Mouse (Mus musculus) adrenal gland, postnatal 10 days (tissue): ENCODE results near the gene Rnaseh2a. TPM values are rescaled to one million over a fixed set of nuclear protein-coding genes. Genes with fewer than 3 reads are reported as not detected.

ENCODE experiments used
- DNase-seq: peaks from one replicate; pipeline ENCODE4 v3.0.0; 2021; ENCODE audit warnings: mixed read lengths
- total RNA-seq, 2 experiments: library from RNA; stranded (reverse); gene quantifications; 2 replicates each; pipeline ENCODE4 v1.2.3; 2021

Rnaseh2a gene
- total RNA-seq, 2 experiments from 2014 or later, result 88.6 to 91.7 TPM

DNA sequence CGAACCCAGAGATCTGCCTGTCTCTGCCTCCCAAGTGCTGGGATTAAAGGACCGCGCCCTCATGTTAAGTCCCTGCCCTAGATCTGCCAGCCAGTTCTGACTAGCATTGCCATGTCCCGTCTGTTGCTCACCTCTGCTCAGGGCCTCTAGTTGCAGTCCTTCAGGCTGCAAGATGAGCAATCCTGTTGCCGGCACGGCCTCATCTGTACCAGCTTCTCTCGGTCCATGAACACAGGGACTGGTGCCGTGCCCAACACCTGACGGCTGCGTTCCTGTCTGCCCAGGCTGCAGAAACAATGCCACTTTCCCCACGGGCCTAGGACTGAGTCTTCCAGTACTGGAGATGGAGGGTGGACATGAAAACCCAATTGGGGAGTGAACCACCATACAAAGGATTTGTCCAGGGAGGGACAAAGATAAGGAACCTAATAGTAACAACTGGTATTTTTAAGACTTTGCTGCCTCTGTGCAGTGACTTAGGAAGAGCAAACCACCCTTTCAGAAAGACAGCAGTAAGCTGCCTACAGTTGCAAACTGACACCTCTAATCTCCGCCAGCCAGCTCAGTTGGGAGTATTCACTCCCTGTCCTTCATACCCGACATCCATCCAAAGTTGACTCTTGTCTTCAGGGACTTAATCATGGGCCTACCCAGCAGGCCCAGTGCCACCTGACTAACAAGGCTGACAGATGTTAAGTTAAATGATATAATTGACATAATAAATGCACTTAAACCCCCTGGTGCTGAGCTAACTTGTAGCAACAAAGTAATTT is 1.8 kb downstream of the Rnaseh2a start:
- DNase-seq, result peak; percentile 35

GRCm38 (mm10) chr8:84966603-84967002 is 3.0 kb downstream of the Rnaseh2a start:
- peak; percentile 58 for DNase-seq

DNA sequence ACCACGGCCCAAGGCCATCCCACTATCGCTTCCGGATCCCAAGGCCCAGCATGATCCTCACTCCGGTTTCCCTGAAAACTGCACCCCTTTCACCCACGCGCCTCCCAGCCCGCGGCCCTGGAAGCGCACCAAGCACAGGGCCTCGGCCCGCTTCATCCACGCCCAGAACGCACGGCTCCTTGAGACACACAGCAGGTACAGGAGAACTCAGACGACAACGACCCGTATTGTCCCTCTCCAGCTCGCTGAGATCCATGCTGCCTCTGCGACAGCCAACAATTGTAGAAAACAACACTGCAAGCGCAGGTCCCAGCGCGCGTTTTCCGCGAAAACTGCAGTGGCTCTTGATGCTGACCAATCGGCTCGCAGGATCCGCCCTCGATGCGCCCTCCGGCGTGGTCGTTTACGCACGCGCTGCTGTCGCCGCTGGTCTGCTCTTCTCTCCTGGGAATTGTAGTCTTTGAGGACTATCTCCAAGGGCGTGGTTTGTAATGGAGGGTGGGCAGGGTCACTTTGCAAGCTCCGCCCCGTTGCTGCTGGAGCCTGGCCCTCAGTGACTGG is 3.8 kb downstream of the Rnaseh2a start:
- peak; percentile 95 for DNase-seq

GRCm38 (mm10) chr8:84963952-84964351 is 5.6 kb downstream of the Rnaseh2a start:
- no peak for DNase-seq

DNA sequence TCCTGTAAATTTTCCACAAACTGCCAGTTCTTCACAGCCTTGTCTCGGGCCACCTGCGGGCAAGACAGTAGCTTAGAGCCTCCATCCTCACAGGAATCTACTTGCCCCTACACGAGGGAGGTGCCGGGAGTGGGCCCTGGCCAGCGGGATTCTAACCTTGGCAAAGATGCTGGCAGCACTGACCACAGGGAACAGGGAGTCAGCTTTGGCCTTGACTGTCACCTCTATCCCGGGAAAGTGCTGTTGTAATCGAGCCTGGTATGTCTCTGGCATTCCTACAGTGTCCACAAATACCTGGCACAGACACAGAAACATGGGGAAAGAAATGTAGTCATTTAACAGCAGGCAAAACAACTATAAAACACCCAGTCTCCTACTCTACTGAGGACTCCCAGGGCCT is 9.8 kb downstream of the Rnaseh2a start:
- DNase-seq, result peak; percentile 77

- peak; percentile 82 for DNase-seq
These were observed 12.8 kb downstream of the Rnaseh2a start for GRCm38 (mm10) chr8:84956768-84957167.

- peak; percentile 82 for DNase-seq
These were observed 16.8 kb downstream of the Rnaseh2a start for GRCm38 (mm10) chr8:84952612-84953255.

DNA sequence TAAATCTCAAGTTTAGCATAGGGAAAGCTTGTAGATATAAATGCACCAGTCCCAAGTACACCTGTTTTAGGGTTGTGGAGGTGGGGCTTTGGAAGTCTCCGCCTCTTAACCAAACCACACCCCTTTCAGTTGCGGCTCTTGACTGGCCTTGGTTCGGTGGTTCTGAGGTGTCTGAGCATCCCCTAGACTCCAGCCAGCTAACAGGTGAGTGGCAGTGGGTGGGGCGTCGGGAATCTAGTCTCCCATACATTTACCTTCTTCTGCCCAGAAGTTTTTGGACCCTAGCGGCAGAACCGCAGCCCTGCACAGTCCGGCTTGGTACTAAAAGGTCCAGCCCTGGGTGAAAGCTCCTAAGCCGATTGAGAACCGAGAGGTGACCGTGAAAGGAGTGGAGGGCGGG is 19.8 kb downstream of the Rnaseh2a start:
- no peak for DNase-seq

DNA sequence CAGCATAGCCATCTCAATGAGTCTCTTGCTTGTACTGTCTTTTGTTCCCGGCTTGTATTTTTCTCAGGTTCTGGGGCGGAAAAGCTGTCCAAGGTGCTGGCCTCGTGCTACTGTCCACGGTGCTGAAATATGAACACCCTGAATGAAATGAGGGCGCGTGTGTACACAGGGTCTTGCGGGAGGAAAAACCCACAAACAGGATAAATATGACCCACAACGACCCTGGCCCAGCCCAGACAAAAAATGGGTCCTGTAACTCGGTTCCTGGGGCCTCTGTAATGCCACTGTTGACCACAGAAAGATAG is 22.4 kb downstream of the Rnaseh2a start:
- peak; percentile 73 for DNase-seq

DNA sequence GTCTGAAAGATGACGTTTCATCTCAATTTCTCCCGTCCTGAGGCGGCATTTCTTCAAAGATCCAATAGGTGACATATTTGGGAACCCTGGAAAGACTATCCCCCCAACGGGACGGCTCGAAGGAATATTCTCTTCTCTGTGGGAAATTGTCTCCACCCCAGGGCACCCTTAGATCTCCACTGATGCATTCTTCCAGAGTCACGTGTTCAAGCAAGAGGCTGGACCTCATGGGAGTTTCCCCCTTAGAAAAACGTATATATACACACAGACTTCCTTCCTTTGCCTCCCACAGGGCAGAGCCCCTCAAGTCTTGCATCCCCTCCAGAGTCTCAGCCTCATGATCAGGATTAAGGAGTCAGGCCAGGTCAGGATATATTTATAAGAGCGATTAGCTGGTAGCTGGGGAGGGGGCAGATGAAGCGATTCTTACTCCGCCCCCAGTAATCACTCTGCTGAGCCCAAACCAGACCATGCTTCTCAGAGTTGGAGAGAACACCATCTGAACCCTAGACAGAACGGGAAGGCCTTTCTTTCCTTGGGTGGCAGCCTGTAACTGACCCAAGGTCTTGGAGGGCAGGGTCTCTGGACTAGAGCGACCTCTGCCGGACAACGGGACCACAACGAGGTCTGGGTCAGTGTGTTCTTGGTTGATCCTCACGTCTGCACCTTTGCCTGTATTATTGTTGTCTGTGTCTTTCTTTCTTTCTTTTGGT is 22.9 kb downstream of the Rnaseh2a start, which contains the start of gene Rtbdn:
TSS of gene Rtbdn (plus strand) at position 464 of the 713 bp plus-strand sequence.
- DNase-seq, result no peak

GRCm38 (mm10) chr8:84945633-84946527 is 23.7 kb downstream of the Rnaseh2a start:
- no peak for DNase-seq

DNA sequence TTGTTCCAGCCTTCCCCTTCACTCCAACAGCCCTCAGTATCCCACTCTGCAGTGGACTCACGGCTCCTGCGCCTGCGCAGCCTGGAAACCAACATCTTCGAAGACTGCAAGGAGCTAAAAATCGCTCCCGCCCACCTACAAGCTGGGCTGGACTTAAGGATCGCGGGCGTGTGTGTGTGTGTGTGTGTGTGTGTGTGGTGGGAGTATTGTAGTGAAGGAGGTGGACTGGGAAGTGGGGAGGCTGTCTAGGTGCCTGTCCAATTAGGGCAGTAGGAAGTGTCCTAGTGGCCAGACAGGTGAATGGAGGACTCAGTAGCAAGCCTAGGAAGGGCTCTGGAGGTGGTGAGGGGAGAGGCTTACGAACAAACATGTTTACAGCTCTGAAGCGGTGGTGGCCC is 24.3 kb downstream of the Rnaseh2a start:
- DNase-seq, result no peak

DNA sequence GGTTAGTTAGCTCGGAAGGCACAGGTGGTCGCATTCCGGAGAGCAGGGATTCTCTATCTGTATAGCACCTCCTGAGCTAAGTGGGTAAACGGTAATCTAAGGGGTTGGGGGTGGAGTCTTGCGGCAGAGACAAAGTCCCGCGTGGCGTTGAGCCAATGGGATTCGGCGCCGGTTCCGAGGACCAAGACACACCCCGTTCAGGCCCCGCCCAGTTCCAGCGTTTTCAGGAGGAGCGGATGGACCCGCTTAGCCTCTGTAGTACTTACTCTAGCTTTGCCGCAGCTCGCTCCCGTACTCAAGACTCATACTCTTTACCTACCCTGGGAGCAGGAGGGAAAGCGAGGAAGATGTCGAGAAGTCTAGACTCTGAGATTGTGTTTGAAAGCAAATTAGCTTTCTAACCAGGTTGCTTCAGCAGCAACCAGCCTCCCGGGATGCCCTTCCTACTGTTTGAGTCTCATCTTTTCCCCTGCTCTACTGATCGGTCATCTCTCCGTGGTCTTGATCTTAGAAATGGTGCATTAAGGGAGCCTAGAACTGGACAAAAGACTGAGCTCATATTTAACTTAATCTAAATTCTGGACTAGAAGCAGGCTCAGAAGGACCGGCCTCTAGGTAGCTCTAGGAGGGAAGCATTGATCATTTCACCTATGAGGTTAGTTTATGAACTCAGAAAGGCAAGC is 24.9 kb downstream of the Rnaseh2a start:
- DNase-seq, result peak; percentile 52

GRCm38 (mm10) chr8:84943699-84944098 is 25.9 kb downstream of the Rnaseh2a start:
- no peak for DNase-seq

DNA sequence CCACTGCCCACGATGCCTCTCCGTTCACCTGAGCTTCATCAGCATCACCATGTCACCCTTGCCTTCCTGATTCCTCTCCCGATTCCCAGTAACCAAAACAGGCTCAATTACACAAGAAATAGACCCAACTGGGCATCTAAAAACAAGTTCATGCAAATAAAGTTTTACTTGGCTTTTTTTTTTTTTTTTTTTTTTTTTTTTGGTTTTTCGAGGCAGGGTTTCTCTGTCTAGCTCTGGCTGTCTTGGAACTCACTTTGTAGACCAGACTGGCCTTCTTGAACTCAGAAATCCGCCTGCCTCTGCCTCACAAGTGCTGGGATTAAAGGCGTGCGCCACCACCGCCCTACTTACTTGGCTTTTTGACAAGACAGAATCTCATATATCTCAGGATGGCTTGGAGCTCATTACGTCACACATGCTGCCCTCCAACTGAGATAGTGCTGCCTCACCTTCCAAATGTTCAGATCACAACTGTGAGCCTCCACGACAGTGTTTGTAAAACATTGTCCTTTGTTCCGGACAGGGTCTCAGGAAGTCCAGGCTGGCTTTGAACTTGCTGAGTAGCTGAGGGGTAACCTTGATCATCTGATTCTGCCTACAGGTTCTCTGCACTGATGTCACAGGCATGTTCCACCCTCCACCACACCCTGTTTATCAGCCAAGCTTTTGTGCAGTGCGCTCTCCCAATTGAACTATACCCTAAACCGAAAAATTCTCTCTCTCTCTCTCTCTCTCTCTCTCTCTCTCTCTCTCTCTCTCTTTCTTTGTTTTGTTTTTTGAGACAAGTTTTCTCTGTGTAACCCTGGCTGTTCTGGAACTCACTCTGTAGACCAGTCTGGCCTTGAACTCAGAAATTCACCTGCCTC is 31.7 kb downstream of the Rnaseh2a start:
- DNase-seq, result no peak

DNA sequence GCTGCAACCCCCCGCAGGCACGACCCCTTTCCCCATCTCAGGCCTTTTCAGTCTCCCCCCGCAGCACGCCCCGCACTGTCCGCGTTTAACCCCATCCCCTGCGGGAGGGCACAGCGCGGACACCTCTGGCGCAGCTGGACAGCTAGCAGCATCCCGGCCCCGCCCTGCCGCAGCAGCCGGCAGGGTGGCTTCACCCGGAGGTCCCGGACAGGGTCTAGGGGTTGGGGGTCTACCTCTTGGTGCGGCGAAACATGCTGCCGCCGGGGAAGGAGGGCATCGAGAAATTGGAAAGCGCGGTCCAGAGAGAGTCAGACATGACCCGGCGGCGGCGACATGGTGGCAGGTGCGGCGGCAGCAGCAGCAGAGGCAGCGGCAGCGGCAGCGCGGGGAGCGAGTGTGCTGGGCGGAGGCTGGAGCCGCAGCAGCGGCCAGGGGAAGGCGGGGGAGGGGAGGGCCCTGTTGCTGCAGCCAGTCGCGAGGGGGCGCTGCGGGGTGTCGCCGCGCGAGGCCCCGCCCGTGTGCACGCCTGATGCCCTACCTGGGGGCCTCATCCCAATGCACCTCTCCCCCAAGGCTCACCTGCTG is 32.5 kb downstream of the Rnaseh2a start, which contains the start of gene Mast1:
TSS of gene Mast1 (minus strand) at position 398 of the 585 bp plus-strand sequence.
- peak; percentile 84 for DNase-seq

DNA sequence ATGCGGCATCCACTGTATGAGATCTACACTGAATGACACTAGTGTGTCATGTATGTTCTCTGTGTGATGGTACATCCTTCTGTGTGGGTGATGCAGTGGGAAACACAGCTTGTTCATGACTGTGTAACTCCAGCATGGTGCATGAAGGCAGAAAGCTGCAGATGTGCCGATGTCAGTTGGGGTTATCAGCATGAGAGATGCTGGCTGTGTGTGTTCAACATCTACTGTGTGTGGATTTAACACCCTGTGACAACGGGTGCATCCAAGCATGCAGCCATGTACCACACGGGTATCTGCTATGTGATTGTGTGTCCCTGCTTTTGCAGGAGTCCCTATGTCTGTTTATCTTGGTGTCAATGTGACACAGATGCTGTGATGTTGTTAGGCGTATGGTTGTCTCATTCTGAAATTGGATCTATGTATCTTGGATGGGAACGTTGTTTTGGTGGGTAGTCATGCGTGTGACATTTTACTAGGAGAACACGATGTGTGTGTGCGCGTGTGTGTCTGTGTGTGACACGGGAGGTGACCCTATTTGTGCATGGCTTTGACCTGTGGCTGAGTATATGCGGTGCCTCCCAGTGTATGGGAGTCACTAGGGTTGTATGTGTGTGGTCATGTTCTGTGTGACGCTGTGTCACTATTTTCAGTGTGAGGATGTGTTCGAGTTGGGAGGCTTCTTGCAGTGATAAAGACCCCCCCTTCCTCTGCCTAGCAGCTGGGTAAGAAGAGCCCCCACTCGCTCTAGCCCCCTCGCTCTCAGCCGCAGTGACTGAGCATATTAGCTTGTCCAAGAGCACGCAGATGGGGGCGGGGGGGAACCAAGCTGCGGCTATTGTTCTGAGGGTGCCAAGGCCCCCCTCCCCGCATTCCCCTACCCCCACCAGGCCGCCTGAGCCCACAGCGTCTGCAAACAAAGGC is 33.3 kb downstream of the Rnaseh2a start:
- no peak for DNase-seq

- DNase-seq, result no peak
These were observed 34.1 kb downstream of the Rnaseh2a start for GRCm38 (mm10) chr8:84935489-84935888.

GRCm38 (mm10) chr8:84934860-84935259 is 34.7 kb downstream of the Rnaseh2a start:
- DNase-seq, result no peak
